Mouse (Mus musculus) liver, embryonic 14.5 days (tissue): ENCODE data around the gene Slc17a7. TPM values are rescaled to one million over a fixed set of nuclear protein-coding genes. Genes with fewer than 3 reads are reported as not detected.

ENCODE experiments used
- ATAC-seq: fragments of 200-750 bp; cut with Nextera tagmentation; 2 replicates; pipeline ENCODE4 v1.8.0; 2017; ENCODE audit warnings: moderate number of reproducible peaks, mild to moderate bottlenecking, moderate library complexity; ENCODE audit not compliant: insufficient read depth
- DNase-seq, 3 experiments: peaks; one replicate each; pipeline ENCODE4 v3.0.0-alpha.2; 2012 to 2013; ENCODE audit warnings: low read depth in 3 of 3, low spot score in 3 of 3
- H3K27ac ChIP-seq: fragments of 300-500 bp; sonication (generic); 2 replicates; pipeline ENCODE4 v1.5.1; 2014; ENCODE audit warnings: moderate library complexity, mild to moderate bottlenecking, control low read depth, inconsistent platforms
- H3K27me3 ChIP-seq: fragments of 300-500 bp; sonication (generic); 2 replicates; pipeline ENCODE4 v1.6.1; 2014; ENCODE audit warnings: mild to moderate bottlenecking, low read length, moderate library complexity; ENCODE audit not compliant: control insufficient read depth, insufficient read depth
- H3K36me3 ChIP-seq: fragments of 300-500 bp; sonication (generic); replicated peaks from 2 replicates; pipeline ENCODE4 v1.6.1; 2014; ENCODE audit warnings: low read depth; ENCODE audit not compliant: control insufficient read depth, insufficient read depth
- H3K4me1 ChIP-seq, 2 experiments: fragments of 200-500 bp in 1 of 2; fragments of 300-500 bp in 1 of 2; sonication (generic) in 1 of 2; replicated peaks; 2 replicates each; pipeline ENCODE4 v1.6.1; 2012 to 2014; ENCODE audit warnings: antibody characterized with exemption in 1 of 2, inconsistent platforms in 1 of 2, low read length in 1 of 2; ENCODE audit not compliant: control insufficient read depth in 2 of 2, insufficient read depth in 2 of 2
- H3K4me2 ChIP-seq: fragments of 300-500 bp; sonication (generic); 2 replicates; pipeline ENCODE4 v1.6.1; 2014; ENCODE audit warnings: low read depth, mild to moderate bottlenecking, control low read depth, moderate library complexity
- H3K4me3 ChIP-seq, 2 experiments: fragments of 200-500 bp in 1 of 2; fragments of 300-500 bp in 1 of 2; sonication (generic) in 1 of 2; 2 replicates each; pipeline ENCODE4 v1.5.1; 2012 to 2014; ENCODE audit warnings: low read depth in 2 of 2, low read length in 2 of 2, mild to moderate bottlenecking in 2 of 2, control low read depth in 1 of 2, inconsistent platforms in 1 of 2, moderate library complexity in 1 of 2; ENCODE audit not compliant: insufficient read depth in 1 of 2
- H3K9ac ChIP-seq: fragments of 300-500 bp; sonication (generic); replicated peaks from 2 replicates; pipeline ENCODE4 v1.6.1; 2014; ENCODE audit warnings: mild to moderate bottlenecking, control low read depth, moderate library complexity
- H3K9me3 ChIP-seq: fragments of 300-500 bp; sonication (generic); 2 replicates; pipeline ENCODE4 v1.6.1; 2016; ENCODE audit warnings: low read length, mixed read lengths; ENCODE audit not compliant: control insufficient read depth
- CTCF ChIP-seq: IDR thresholded peaks from 2 replicates; pipeline ENCODE4 v1.5.1; 2016; ENCODE audit warnings: antibody characterized with exemption, low read depth, control low read depth
- EP300 ChIP-seq: IDR thresholded peaks from 2 replicates; pipeline ENCODE4 v1.6.1; 2016; ENCODE audit warnings: antibody characterized with exemption, low read depth
- WGBS: fragments of 180-500 bp; shearing (Covaris S2); extraction: QIAGEN DNeasy Blood & Tissue Kit; methylation state at CpG from one replicate; pipeline ENCODE4 v1.1.7; 2014; ENCODE audit not compliant: insufficient replicate concordance; 5-methylcytosine and 5-hydroxymethylcytosine counted together
- polyA plus RNA-seq, 2 experiments: library from polyadenylated mRNA; depleted of rRNA in 1 of 2; stranded (reverse) in 1 of 2; unstranded in 1 of 2; fragments of >200 nt; fragmentation: Nextera tagmentation in 1 of 2; extraction: Ambion mirVana in 1 of 2; gene quantifications; 2 replicates each; pipeline versions ENCODE4 v1.2.1 to v1.2.3; 2012 to 2014

Gene Slc17a7
- polyA plus RNA-seq, 2 experiments, result 0.01 TPM; not detected in 1

- Histone ChIP-seq H3K4me3 (no peak overlapping the region), H3K36me3 (peaks cover 44% of the 10 kb centered on the region)
These were observed 42.3 kb upstream of the Slc17a7 start for GRCm38 (mm10) chr7:45121404-45121803.

GRCm38 (mm10) chr7:45121966-45122365, 41.8 kb upstream of the Slc17a7 start:
- no peak for TF ChIP-seq CTCF
- no peak for TF ChIP-seq EP300
- Histone ChIP-seq H3K4me3 (no peak overlapping the region), H3K27ac (no peak overlapping the region), H3K36me3 (peaks cover 50% of the 10 kb centered on the region), H3K4me2 (peak overlapping the region; percentile 40), H3K27me3 (no peaks in the 10 kb centered on the region), H3K4me1 (peaks cover 16 to 27% of the 10 kb centered on the region in 2 experiments), H3K9me3 (no peaks in the 10 kb centered on the region), H3K9ac (no peak overlapping the region)
- ATAC-seq, result no peak
- no peak for DNase-seq

More at GRCm38 (mm10) chr7:45121404-45121803, 42.3 kb upstream of the Slc17a7 start:
- no peak overlapping the region for H3K27ac ChIP-seq
- ATAC-seq (no peak), DNase-seq (no peak)
- H3K27me3 ChIP-seq, result no peaks in the 10 kb centered on the region
- TF ChIP-seq EP300 (no peak), CTCF (no peak)
- no peak overlapping the region for H3K9ac ChIP-seq
- H3K9me3 ChIP-seq, result no peaks in the 10 kb centered on the region
- peaks cover 16 to 25% of the 10 kb centered on the region in 2 experiments for H3K4me1 ChIP-seq
- 34% methylated on average over 8 of the region's 8 CpGs for WGBS
- peak overlapping the region; percentile 40 for H3K4me2 ChIP-seq

DNA sequence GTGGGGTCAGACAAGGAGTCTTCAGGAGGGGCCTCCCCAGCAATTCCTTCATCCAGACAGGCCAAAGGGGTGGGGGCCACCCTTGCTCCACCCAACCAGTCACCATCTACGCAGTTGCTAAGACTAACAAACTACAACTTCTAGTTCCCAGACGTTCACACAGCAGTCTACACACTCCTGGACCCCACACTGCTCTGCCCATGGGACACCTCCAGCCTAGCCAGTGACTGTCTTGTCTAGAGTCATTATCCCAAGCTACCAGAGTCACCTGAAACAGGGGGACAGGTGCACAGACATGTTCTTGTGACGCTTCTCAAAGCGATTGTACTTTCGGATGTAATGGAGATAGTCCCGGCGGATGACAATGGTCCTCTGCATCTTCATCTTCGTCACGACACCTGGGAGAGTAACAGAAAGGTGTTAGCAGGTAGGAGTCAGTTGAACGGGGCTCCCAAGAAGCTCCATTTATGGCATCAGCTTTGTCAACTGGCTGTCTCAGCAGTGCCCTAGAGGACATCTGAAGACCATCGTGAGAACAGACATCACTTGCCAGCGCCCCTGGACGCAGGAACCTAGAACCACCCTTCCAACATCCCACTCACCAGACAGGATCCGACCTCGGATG, 41.1 kb upstream of the Slc17a7 start:
- H3K4me3 ChIP-seq, result peak overlapping the region; percentile 86 to 91
- WGBS, result 67% methylated on average over 15 of the region's 15 CpGs
- no peaks in the 10 kb centered on the region for H3K27me3 ChIP-seq
- no peak for DNase-seq
- H3K4me1 ChIP-seq, result peaks cover 16 to 28% of the 10 kb centered on the region in 2 experiments
- H3K27ac ChIP-seq, result no peak overlapping the region
- H3K36me3 ChIP-seq, result peaks cover 55% of the 10 kb centered on the region
- TF ChIP-seq EP300 (no peak), CTCF (no peak)
- no peaks in the 10 kb centered on the region for H3K9me3 ChIP-seq
- no peak for ATAC-seq
- H3K9ac ChIP-seq, result peak overlapping the region; percentile 94
- H3K4me2 ChIP-seq, result peak overlapping the region; percentile 83

DNA sequence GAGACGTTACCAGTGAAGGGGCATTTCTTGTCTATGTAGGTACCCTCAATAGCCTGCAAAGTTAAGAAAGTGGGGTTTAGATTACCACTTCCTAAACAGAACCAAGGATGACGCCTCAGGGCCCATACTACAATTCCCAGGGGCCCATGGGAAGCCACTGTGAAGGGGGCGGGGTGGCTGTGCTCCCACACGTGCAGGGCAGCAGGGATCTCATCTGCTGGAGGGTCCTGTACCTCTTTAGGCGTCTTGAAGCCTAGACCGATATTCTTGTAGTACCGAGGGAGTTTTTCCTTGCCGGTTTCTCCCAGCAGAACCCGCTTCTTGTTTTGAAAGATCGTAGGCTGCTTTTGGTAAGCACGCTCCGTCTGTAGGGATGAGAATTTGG, 40.6 kb upstream of the Slc17a7 start:
- ATAC-seq, result no peak
- peak overlapping the region; percentile 86 to 91 for H3K4me3 ChIP-seq
- DNase-seq, result no peak
- peak overlapping the region; percentile 94 for H3K9ac ChIP-seq
- 7% methylated on average over 12 of the region's 12 CpGs for WGBS
- H3K4me2 ChIP-seq, result peak overlapping the region; percentile 83
- peaks cover 55% of the 10 kb centered on the region for H3K36me3 ChIP-seq
- no peaks in the 10 kb centered on the region for H3K9me3 ChIP-seq
- H3K27me3 ChIP-seq, result no peaks in the 10 kb centered on the region
- no peak for TF ChIP-seq CTCF
- TF ChIP-seq EP300, result no peak
- peaks cover 16 to 28% of the 10 kb centered on the region in 2 experiments for H3K4me1 ChIP-seq
- peak overlapping the region; percentile 74 for H3K27ac ChIP-seq

DNA sequence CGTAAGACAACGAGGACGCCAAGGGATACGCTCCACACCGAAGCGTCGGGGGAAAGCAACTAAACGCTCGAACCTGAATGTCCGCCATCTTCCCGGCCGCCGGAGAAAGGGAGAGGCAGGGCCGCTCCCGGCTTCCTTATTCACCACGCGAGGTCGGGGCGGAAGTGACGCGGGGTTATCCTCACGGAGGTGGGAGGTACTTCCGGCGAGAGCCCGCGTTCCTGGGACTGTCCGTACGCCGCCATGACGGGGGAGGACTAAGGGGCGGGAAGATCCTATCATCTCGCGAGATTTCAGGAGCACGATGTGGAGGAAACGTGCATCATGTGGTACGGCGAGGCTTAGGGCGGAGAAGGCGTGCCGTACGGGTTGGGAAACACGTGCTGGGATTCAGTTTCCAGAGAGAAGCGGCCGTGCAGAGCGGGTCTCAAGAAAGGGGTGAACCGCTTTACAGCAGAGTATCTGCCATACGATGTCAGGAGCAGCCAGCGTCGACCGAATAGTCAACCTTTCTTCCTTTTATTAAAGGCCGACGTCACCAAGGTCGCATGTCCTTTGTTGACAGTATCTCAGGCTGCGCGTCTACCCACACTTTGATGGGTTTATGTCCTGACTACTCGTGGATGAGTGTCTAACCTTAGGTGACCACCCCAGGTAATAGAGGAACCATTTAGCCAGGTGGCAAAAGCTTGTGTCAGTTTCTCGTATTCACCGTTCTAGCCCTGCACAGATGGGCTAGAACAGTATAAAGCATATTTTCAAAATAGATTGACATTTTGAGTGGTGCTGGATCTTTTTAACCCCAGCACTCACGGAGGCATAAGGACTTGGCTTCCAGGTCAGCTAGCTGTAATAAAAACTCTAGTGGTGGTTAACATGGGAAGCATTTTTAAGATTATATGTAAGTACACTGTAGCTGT, 39.3 kb upstream of the Slc17a7 start, which contains the start of gene Rps11:
TSS of gene Rps11 (minus strand) at position 216 of the 920 bp plus-strand sequence.
- Histone ChIP-seq H3K4me3 (peak within 1 kb of the TSS; percentile 86 to 91), H3K27me3 (no peaks in the 10 kb centered on the region), H3K36me3 (peaks cover 53% of the 10 kb centered on the region), H3K9ac (peak within 1 kb of the TSS; percentile 94), H3K27ac (peak within 1 kb of the TSS; percentile 74), H3K4me2 (peak within 1 kb of the TSS; percentile 83), H3K9me3 (no peaks in the 10 kb centered on the region), H3K4me1 (peaks cover 16 to 29% of the 10 kb centered on the region in 2 experiments)
- TF ChIP-seq CTCF, result no peak; the same call in 1 of the 2 replicates
- TF ChIP-seq EP300, result peak; percentile 56
- WGBS, result under 1% methylated on average over 59 of the region's 59 CpGs
- DNase-seq, result peak; percentile 100
- ATAC-seq, result peak; percentile 77
